Mouse (Mus musculus) cortical plate, adult 2 months (tissue): ENCODE data around the gene Gm49342.

Experiments
- CTCF ChIP-seq: fragments of 200-500 bp; IDR thresholded peaks from 2 replicates; pipeline ENCODE4 v1.5.1; 2011; ENCODE audit warnings: mild to moderate bottlenecking, control low read depth, low read length; ENCODE audit not compliant: insufficient read depth; ENCODE audit errors: extremely low read depth
- POLR2A ChIP-seq: fragments of 200-500 bp; IDR thresholded peaks from 2 replicates; pipeline ENCODE4 v1.6.1; 2011; ENCODE audit warnings: mild to moderate bottlenecking, low read length, control low read depth; ENCODE audit not compliant: insufficient read depth; ENCODE audit errors: extremely low read depth

DNA sequence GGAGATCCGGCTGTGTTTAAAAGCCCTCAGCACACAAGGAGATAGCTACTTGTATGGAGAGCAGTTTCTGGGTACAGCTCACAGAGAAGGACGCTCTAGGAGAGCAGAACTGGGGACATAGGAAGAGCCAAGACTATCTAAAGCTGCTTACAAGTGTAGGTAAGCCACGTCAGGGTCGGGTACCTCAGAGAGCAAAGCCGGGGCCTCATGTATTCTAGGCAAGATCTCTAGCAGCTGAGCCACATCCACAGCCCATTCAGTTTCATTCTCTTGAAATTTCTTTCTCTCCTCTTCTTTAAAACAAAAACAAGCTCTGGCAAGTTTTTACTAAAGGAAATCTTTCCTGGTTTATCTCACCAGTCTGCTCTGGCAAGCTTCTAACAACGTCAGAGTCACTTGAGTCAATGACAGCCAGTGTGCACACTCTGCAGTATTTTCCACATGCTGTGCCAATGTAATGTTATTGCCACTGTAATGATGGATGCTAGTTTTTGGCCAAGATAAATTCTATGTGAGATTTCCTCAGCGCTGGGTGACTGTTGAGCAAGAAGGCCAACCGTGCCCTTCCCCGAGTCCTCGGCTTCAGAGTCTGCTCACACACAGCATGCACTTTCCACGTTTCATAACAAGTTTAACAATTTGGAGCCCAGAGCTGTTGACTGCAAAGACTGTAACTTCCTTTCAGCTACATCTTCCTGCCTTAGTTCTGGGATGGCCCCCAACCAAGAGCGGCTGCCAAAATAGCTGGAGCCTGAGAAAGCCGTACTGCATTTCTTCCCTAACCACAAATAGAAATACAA lies 63.8 kb downstream of the Gm49342 start:
- TF ChIP-seq CTCF, result no peak
- TF ChIP-seq POLR2A, result no peak
